Mouse (Mus musculus): ENCODE measurements around the gene Rbm34. TPM values are rescaled to one million over a fixed set of nuclear protein-coding genes. Genes with fewer than 3 reads are reported as not detected.
"Not testable (repeated sequence)": the region's sequence is repeated elsewhere in the genome, so short reads cannot be mapped to it uniquely, and the experiment has no call there.

The Rbm34 gene
- 2.3 and 2.9 TPM in 2 replicates for polyA plus RNA-seq (2012; rRNA removed)

- DNase-seq (ENCODE audit: low read depth): peak; percentile 71
Observed at GRCm38 (mm10) chr8:126970579-126971313, at the start of gene Rbm34. TSS of gene Rbm34 (minus strand) at chr8:126971071.

DNA sequence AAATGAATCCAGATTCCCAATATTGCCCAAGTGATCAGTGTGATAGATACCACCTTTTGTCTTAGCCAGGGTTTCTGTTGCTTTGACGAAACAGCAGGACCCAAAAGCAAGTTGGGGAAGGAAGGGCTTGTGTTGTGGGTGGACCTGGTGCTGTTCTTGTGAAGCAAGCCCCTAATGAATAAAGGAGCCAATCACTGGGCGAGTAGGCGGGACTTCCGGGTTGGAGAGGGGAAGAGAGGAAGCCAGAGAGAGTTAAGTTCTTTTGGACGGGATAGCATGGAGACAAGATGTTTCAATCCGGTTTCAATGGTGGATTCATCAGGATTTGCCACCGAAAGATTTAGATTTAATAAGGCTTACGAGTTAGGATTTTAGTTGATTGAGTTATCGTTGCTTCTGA is 40.8 kb upstream of the Rbm34 start:
- DNase-seq (ENCODE audit: low read depth): no peak

DNA sequence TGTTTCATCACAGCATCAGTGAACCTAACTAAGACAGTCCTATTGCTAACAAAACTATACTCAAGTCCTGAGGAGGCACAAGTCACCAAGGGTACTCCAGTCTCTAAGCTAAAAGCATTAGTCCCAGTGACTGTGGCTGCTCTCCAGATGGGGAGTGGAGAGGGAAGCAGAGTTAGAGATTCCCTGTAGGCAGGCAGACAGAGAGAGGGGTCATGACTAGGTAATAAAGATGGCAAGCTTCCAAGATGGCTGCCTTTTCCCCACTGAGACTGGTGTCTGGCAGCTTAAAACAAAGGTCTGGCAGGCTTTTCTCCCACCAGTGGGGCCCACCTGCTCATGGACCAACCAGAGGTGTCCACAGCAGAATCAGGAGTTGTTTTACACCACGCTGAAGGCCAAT is 23.6 kb upstream of the Rbm34 start:
- no peak for DNase-seq (ENCODE audit: low read depth)

DNA sequence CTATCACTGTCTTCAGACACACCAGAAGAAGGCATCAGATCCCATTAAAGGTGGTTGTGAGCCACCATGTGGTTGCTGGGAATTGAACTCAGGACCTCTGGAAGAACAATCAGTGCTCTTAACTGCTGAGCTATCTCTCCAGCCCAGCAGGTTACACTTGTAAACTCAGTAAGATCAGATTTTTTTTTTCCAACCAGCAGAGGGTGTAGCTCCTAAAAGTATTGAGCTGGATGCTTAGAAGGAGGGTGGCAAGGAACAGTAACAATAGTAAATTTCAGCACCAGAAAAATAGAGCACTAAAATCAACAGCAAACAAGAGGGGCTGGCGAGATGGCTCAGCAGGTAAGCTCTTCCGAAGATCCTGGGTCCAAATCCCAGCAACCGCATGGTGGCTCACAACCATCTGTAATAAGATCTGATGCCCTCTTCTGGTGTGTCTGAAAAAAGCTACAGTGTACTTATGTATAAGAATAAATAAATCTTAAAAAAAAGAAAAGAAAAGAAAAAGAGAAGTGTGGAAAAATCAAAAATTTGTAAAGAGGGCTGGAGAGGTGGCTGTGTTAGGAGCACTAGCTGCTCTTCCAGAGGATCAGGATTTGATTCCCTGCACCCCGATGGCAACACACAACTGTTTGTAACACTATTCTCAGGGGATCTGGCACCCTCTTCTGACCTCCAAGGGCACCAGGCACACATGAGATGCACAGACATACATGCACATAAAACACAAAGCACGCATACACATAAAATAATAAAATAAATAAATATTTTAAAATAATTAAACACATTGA is 18.7 kb upstream of the Rbm34 start:
- no peak for DNase-seq (ENCODE audit: low read depth)

DNA sequence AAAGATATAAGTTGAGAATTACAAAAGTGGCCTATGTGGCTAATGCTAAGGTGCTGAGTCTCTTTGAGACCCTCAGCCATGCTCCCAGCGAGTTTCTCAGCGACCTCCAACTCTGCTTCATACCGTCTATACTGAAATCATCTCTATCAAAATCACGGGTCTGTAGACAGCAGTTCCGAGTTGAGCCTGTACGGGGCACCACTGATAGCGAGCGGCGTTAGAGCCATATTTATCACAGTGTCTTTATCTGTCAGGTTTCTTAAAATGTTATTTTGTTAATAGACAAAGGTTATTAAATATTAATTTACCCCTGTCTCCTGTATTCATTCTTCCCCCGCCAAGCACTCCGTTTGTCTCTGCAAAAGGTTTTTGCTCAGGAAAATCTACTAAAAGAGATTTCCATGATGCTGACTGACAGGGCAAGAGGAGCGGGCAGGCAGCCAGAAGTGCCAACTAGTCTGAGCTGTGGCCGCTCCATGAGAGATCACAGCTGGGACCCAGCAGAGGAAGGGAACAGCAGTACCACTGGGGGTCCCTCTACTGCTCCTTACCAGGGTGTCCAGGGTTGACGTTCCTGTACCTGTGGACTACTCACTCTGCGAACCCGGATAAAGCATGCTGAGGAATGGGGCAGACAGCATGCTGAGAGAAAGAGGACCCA is 17.6 kb upstream of the Rbm34 start:
- DNase-seq (ENCODE audit: low read depth): no peak

GRCm38 (mm10) chr8:126986495-126986894 is 15.6 kb upstream of the Rbm34 start:
- no peak for DNase-seq (ENCODE audit: low read depth)

DNA sequence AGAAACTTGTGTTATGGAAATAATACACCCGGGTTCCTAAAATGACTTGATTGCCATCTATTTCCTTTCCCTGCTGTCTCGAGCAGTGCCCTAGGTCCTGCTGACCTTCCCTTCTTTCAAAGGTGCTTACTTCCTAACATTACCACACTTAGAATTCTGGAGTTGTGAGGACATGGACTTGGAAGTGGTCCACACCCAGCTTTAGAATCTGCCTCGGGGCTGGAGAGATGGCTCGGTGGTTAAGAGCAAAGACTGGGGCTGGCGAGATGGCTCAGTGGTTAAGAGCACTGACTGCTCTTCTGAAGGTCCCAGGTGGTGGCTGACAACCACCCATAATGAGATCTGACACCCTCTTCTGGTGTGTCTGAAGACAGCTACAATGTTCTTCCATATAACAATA is 9.2 kb upstream of the Rbm34 start:
- peak; percentile 66 for DNase-seq (ENCODE audit: low read depth)

DNA sequence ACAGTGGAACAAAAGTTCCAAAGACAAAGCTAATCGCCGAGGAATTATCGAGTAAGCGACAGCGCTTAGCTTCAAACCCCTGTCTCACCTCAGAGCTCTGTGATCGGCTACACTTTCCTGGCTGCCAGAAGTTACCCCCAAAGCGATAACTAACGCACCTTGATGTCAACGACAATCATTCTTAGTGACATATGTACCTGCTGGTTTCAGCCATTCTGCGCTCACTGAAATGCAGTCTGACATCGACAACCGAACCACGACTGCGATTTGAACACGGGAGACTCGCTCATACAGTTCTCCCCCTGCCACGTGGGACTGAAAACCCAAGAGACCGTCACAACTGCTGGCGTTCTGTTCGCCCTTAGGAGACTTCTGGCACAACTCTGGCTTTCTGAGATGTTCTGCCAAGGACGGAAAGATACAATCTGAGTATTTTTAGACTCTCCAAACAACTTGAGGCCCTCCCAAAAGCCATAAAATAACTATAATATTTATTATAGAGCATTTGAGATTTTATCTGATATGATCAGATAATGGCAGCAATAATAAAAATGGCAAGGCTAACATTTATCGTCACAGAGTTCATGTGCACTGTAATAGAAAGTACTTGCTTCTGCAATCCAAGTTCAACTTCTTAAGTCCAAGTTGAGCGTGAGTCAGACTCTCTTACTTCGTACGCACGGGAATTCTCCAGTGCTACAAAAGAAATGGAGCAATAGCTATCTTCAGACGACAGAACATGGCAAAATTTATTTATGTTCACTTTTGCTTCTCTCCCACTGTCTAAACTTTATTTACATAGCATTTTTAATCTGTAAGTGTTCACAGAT is 8.4 kb upstream of the Rbm34 start:
- peak; percentile 77 for DNase-seq (ENCODE audit: low read depth)

DNA sequence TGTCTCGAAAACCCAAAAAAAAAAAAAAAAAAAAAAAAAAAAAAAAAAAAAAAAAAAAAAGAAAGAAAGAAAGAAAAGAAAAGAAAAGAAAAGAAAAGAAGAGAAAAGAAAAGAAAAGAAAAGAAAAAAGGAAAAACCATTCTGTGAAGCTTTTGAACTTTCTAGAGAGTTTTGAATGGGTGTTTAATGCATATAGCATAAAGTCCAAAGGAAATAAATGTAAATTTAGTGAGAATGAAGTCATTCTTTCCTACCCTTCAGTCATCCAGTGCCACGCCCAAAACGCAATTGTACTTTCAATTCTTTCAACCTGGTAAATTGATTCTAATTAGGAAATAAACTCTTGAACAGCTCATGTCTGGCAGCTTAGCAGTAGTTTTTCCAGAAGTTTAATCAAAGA is 7.7 kb upstream of the Rbm34 start:
- not testable (repeated sequence) for DNase-seq (ENCODE audit: low read depth)

GRCm38 (mm10) chr8:126978028-126978427 is 7.2 kb upstream of the Rbm34 start:
- DNase-seq (ENCODE audit: low read depth): no peak

DNA sequence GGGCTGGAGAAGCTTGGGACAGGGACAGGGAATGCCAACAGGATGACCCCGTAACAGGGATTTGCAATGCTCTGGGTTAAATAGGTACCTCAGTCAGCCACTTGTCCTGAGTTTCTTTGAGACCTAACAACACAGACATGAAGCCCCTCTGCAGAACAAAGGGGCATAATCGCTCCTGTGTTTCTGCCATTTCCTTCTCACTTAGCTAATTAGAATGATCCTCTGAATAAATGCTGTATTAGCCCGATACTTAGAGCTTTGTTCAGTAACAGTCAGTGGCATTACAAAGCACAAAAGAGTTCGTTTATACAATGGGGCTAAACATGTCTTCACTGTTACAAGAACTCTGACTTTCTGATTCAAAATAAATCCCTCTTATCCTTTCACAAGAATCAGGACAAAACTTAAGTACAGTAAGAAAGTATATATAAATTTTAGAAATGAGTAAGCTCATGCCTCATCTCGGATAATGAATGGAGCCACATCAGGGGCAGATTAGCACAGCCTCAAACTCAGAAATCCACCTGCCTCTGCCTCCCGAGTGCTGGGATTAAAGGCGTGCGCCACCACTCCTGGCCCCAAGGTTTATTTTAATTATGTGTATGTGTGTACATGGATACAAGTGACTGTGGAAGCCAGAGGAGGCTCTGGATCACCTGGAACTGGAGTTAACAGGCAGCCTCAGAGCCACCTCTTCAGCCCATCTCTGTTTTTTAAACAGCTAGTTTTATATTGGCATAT is 5.9 kb upstream of the Rbm34 start:
- no peak for DNase-seq (ENCODE audit: low read depth)

DNA sequence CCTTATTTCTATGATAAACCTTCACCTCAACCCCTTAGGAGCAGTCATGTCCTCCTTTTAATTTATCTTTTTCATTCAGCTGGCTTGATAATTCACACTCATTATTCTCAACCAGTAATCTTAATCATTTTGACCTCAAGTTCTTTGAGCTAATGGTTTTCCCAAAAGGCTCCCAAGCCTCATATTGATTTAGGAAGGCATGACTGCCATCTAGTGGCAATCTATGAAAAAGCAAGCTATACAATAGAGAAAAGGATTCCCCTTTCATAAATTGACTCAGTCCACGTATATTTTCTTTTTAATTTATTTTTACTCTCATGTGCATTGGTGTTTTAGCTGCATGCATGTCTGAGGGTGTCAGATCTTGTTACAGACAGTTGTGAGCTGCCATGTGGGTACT is 4.8 kb upstream of the Rbm34 start:
- no peak for DNase-seq (ENCODE audit: low read depth)

DNA sequence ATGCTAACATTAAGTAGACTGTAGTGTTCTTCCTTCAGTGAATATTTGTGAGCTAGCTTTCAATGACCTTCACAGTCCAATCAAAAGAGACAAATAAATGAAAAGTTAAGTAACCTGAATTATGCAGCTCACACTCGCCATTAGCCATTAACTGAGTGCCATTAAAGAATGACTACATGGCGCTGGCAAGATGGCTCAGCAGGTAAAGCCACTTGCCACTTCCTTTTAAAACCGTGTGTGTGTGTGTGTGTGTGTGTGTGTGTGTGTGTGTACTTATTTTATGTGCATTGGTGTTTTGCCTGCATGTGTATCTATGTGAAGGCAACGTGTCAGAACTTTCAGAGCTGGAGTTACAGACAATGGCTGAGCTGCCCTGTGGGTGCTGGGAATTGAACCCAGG is 3.6 kb upstream of the Rbm34 start:
- DNase-seq (ENCODE audit: low read depth): no peak

- no peak for DNase-seq (ENCODE audit: low read depth)
Observed at GRCm38 (mm10) chr8:126973686-126974265, 2.9 kb upstream of the Rbm34 start.

GRCm38 (mm10) chr8:126972649-126973048 is 1.8 kb upstream of the Rbm34 start:
- DNase-seq (ENCODE audit: low read depth): no peak

DNA sequence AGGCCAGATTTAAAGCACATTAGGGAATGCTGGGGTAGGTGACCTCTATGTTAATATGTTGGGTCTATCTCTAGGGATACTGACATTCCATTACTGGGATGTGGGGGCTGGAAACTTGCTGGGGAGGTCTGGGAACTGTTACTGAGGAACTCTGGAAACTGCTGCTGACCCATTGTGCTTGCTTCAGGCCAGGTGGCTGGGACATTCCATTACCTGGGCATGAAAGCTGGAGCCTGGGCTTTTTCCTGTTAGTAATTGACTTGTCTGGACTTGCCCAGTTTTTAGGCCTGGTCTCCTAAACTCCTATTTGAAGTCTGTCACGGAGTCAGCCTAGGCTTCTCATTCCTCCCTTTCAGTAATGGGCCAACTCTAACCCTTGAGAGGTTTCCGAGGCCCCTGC is 1.2 kb upstream of the Rbm34 start:
- DNase-seq (ENCODE audit: low read depth): peak; percentile 34

DNA sequence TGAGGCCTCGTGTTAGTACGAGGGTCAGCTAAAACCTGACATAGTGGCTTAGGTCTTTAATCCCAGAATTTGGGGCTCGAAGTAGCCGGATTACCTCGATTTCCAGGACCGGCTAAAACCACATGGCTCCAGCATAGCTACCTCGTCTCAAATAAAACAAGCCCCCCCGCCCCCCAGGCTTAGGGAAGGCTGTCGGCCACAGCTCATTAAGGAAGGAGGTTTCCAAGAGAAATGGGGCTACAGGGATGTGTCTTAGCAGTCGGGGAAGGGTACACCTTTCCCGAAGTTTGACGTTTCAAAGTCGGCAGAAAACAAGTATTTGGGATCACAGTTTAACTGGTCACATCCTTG is 418 bp upstream of the Rbm34 start:
- no peak for DNase-seq (ENCODE audit: low read depth)

GRCm38 (mm10) chr8:126969546-126969945 is 1.3 kb downstream of the Rbm34 start:
- DNase-seq (ENCODE audit: low read depth): no peak

GRCm38 (mm10) chr8:126968107-126968506 is 2.8 kb downstream of the Rbm34 start:
- no peak for DNase-seq (ENCODE audit: low read depth)

- no peak for DNase-seq (ENCODE audit: low read depth)
Observed at GRCm38 (mm10) chr8:126965246-126965645, 5.6 kb downstream of the Rbm34 start.

DNA sequence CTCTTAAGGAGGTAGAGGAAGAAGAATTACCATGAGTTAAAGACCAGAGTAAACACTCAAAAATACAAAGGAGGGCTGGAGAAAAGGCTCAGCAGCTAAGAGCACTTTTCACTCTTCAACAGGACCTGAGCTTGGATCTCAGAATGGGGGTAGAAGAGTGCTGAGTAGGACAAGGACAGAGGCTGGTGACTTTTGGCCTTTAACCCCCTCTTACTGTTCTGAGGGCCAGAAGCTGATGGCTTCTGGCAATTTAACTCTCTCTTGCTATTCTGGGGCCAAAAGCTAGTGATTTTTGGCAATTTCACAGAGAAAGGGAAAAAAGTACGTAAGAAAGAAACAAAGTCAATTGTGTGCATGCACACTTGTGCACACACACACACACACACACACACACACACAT is 8.0 kb downstream of the Rbm34 start:
- DNase-seq (ENCODE audit: low read depth): no peak
